Mouse (Mus musculus): Measurements from ENCODE around the gene H13.

DNA sequence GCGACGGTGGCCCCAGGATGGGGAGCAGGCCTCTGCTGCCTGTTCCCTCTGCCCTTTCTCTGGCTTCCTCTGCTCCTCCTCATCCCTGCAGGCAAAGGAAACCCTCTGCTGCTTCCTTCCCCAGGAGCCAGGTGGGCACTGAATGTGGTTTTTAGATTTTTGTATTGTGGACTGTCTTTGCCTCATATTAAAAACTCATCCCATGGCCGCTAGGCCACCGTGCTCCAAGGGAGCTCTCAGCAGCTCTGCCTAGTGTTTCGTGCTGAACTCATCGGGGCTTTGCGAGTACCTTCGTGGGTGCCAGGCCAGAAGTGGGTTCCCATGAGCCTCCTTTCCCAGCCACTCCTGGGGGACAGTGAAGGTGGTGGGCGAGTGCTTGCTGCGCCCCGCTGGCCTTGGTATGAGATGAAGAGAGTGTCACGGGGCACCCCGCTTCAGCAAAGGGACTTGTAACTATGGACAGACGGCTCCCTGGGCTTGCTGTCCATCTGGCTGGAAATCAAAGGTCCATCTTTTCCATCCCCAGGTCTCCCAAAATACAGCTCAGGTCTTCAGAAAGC, 35.6 kb downstream of the H13 start:
- TF ChIP-seq JUND (conservative IDR thresholded peaks at IDR 0.05; ENCODE audit: low read depth, low read length) (no peak), CTCF (conservative IDR thresholded peaks at IDR 0.05 in 1 of 2, IDR thresholded peaks at IDR 0.05 in 1 of 2; ENCODE audit: low read depth in 2 of 2, low read length in 2 of 2) (no peak), POLR2A (IDR thresholded peaks at IDR 0.05; ENCODE audit: low read depth, low read length) (no peak), EP300 (IDR thresholded peaks at IDR 0.05; ENCODE audit: low read length) (no peak), ELF1 (IDR thresholded peaks at IDR 0.05; ENCODE audit: low read depth, low read length) (no peak), SMC3 (IDR thresholded peaks at IDR 0.05; ENCODE audit: low read depth, low read length) (no peak)
